Mouse (Mus musculus) cerebellum, adult 9-11 months (tissue): ENCODE results near the gene Gm3752.
"Not testable (repeated sequence)": the region's sequence is repeated elsewhere in the genome, so short reads cannot be mapped to it uniquely, and the experiment has no call there.

Experiments used
- DNase-seq: peaks from one replicate; pipeline ENCODE4 v3.0.0; 2022

Gm3752 gene

DNA sequence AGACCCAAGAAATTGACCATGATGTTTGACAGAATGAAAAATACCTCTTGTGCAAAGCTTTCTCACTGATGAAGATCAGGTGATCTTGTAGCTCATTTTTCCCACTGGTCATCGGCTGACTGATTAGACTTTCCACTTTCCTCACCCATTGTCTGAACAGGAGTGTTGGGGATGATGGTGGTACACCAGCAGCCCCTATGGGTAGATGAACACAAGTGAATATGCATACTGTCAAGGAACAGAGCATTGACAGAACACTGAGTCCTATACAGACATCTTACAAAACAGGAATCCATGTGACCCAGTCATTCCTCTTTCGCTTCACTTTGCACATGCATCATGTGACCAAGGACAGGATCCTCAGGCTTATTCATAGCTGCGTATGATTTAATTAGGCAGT, at the start of gene Gm3752:
Gene Gm3752, minus strand, starts transcription at position 101 of the 400 bp plus-strand sequence.
- DNase-seq: not testable (repeated sequence)

DNA sequence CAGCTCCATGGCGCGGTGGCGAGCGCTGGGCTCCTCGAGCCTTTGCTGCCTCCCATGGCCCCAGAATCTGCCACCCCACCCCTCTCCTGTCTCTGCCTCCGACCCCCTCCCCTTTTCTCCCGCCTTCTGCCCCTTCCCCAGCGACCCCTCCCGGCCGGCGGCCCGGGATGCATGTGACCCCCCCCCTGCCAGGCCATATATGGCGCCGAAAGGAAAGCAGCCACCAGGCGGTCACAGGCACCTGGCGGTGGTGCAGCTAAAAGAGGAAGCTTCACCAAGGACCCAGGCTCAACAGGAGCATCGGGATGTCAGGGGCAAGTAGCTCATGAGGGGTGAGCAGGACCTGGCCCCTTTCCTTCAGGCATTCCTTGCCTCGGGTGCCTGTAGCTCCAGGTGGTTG, 5.2 kb upstream of the Gm3752 start:
- DNase-seq: not testable (repeated sequence)

DNA sequence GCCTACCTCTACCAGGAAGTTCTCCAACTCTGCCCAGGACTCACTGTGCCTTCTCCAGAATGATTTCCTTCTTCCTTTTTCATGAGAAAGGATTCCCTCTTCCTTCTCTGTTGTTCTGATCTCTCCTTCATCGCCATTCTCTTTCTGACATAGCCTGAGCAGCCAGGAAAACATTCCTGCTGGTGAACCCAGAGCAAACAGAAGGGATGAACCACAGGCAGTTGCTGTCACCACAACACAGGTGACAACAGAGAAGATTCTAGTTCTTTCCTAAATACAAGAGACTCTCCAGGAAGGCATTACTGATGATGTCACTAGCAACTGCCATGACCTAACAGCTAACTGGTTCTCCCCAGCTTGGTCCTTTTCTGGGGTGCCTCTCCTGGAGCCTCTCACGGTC, 32.7 kb downstream of the Gm3752 start, which contains the start of gene Gm3755:
Gene Gm3755, minus strand, starts transcription at position 101 of the 400 bp plus-strand sequence.
- not testable (repeated sequence) for DNase-seq

DNA sequence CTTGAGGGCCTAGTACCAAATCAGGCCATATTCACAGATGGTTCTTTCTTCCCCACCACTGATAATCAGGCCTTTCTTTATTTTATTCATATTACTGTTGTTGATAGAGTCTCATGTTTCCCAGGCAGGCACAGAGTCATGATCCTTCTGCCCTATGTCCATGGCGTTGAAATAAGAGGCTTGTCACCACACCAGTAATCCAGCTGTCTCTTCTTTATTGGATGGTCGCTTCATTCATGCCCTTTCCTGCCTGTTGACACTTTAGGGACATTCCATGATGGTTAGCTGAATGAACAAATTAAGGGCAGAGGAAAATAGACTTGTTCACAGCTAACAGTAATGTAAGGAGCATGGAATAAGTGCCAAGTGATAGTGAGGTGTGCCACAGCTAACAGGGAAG, 61.1 kb downstream of the Gm3752 start:
- not testable (repeated sequence) for DNase-seq
